Mouse (Mus musculus): ENCODE data around the gene Cstad. TPM values are rescaled to one million over a fixed set of nuclear protein-coding genes. Genes with fewer than 3 reads are reported as not detected.

Gene Cstad
- 3.5 TPM for total RNA-seq (2023)

DNA sequence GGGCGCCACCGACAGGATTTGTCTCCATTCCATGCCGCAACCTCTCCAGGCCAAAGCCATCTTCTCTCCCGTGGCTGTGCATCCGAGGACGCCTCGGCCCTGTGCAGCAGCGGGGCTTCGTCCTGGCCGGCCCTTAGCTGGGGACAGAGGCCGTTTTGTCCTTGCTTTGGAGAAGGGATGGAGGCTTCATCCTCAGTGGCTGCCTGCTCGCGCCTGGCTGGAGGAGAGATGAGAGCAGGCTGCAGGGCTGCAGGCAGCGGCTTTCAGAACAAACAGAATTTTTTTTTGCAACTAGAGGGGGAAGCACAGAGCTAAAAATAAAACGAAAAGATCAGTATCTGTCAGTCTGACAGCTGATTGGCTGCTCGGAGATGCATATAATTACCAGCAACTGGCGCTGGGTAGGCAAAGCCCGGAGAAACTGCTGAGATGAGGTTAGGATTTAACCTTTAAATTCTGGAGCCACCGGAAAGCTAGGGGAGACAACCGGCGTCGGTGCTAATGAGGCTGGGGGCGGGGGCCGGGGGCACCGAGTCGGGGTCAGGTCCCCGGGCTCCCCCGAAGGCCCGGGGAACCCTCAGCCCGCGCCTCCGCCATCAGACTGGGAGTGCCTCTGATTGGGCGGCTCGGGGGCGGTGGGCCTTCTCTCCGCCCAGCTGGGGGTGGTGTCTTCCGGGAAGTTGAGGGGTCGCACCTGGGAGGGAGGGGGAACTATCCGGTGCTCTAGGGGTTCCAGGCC is at the start of gene Cstad:
Cstad (plus strand) TSS at position 400 of the 739 bp plus-strand sequence.

Other genes with a start within 250 kb of the Cstad start
- 86.7 TPM for gene Sh3glb2, start 235.7 kb upstream of the Cstad start, total RNA-seq (2023)
- gene Miga2, start 230.8 kb upstream of the Cstad start, total RNA-seq (2023): 17.2 TPM
- 18.5 TPM for gene Dolpp1, start 202.8 kb upstream of the Cstad start, total RNA-seq (2023)
- 16.5 TPM for gene Crat, start 179.2 kb upstream of the Cstad start, total RNA-seq (2023)
- gene Ptpa, start 179.0 kb upstream of the Cstad start, total RNA-seq (2023): 89.8 TPM
- gene Ier5l, start 120.8 kb upstream of the Cstad start, total RNA-seq (2023): 0.24 TPM
- not detected for gene 1700001O22Rik, start 208.6 kb downstream of the Cstad start, total RNA-seq (2023)
- gene Ntmt1, start 212.8 kb downstream of the Cstad start, total RNA-seq (2023): 20.0 TPM
- gene Asb6, start 235.3 kb downstream of the Cstad start, total RNA-seq (2023): 47.5 TPM
- not detected for gene Prrx2, start 239.9 kb downstream of the Cstad start, total RNA-seq (2023)